Mouse (Mus musculus): ENCODE measurements at regions not wholly inside any gene's neighbourhood (a gene's known extent, or its start where the extent isn't known, plus 50 kb on each side); places are given as distances from the start of the nearest gene placed in this dataset.

DNA sequence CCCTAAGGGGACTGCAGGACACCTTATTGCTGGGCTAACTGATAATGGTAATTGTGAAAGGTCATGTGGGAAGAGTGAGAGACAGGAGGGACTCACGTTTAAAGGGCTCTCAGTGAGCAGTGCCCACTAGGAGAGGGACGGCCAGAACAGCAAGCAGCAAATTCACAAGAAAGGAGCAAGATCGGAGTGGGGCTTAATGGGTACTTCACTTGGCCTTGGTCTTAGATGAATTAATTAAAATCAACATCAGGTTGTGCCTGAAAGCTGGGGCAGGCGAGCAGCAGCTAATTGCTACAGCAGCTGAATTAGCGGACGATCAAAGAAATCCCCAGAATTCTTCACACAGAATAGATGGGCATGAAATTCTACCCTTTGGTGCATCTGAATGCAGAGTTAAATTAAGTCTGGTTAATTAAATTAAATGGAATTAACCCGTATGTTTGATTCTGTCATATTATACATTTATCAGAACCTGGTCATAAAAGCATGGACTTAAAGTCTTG, 156.9 kb downstream of the Cdh26 start:
- TF ChIP-seq CTCF (IDR thresholded peaks at IDR 0.05; ENCODE audit: borderline replicate concordance, insufficient read depth, low read length) (no peak), POLR2A (IDR thresholded peaks at IDR 0.05; ENCODE audit: low read depth, low read length) (no peak)

Measured in embryonic fibroblast, embryonic 13.5 days (primary cell).